Mouse (Mus musculus) small intestine, adult 2 months (tissue): Measurements from ENCODE around the gene Tada1. TPM values are rescaled to one million over a fixed set of nuclear protein-coding genes. Genes with fewer than 3 reads are reported as not detected.

Source experiments
- H3K27ac ChIP-seq: fragments of 200-500 bp; 2 replicates; pipeline ENCODE4 v1.5.1; 2012; ENCODE audit warnings: low read depth, low read length, control low read depth, inconsistent platforms; ENCODE audit not compliant: insufficient read depth
- H3K27me3 ChIP-seq: fragments of 200-500 bp; 2 replicates; pipeline ENCODE4 v1.6.1; 2012; ENCODE audit warnings: mild to moderate bottlenecking, moderate library complexity, low read length, inconsistent platforms; ENCODE audit not compliant: control insufficient read depth, insufficient read depth
- H3K36me3 ChIP-seq: fragments of 200-500 bp; 2 replicates; pipeline ENCODE4 v1.6.1; 2012; ENCODE audit warnings: mild to moderate bottlenecking, low read length, control low read depth, inconsistent platforms; ENCODE audit not compliant: control insufficient read depth, insufficient read depth
- H3K4me1 ChIP-seq: fragments of 200-500 bp; 2 replicates; pipeline ENCODE4 v1.6.1; 2012; ENCODE audit warnings: low read length, inconsistent platforms, mixed read lengths; ENCODE audit not compliant: control insufficient read depth, insufficient read depth, insufficient read length
- H3K4me3 ChIP-seq: fragments of 200-500 bp; 2 replicates; pipeline ENCODE4 v1.5.1; 2012; ENCODE audit warnings: low read depth, mild to moderate bottlenecking, control low read depth, inconsistent platforms, low read length, moderate library complexity
- CTCF ChIP-seq: fragments of 200-500 bp; IDR thresholded peaks from 2 replicates; pipeline ENCODE4 v1.5.1; 2012; ENCODE audit warnings: low read depth, mild to moderate bottlenecking, control low read depth, inconsistent platforms, low read length, moderate library complexity, mixed read lengths; ENCODE audit not compliant: insufficient replicate concordance, insufficient read length; ENCODE audit errors: extremely low read depth
- POLR2A ChIP-seq: fragments of 200-500 bp; IDR thresholded peaks from 2 replicates; pipeline ENCODE4 v1.6.1; 2012; ENCODE audit warnings: low read depth, mild to moderate bottlenecking, control low read depth, inconsistent platforms, low read length, moderate library complexity
- WGBS: fragments of 180-500 bp; shearing (Covaris S2); methylation state at CpG from one replicate; pipeline ENCODE4 v1.1.7; 2018; 5-methylcytosine and 5-hydroxymethylcytosine counted together
- polyA plus RNA-seq: library from polyadenylated mRNA; depleted of rRNA; stranded (reverse); fragments of >200 nt; gene quantifications from 2 replicates; pipeline ENCODE4 v1.2.3, GENCODE M21; 2012; rRNA removed

Gene Tada1
- 3.9 and 7.4 TPM in 2 replicates for polyA plus RNA-seq

DNA sequence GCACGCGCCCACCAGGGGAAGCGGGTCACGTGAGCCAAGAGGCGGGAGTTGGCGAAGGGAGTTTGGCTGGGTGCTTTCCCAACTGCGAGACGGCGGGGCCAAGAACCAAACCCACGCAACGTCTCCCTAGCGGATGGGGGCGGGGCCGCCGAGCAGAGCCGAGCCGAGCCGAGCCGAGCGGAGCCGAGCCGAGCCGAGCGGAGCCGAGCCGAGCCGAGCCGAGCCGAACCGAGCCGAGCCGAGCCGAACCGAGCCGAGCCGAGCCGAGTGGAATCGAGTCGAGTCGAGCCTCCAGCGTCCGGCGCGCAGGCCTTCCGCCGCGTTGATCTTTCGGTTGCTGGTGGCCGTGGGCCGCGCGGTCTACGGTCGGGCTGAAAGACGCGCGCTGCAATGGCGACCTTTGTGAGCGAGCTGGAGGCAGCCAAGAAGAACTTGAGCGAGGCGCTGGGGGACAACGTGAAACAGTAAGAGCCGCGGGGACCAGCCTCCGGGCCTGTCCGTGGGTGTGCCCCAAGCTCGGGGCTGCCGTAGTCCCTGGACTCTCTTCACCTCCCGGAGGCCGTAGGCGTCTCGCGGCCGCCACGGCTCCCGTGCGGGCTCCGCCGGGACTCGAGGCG lies at the start of gene Tada1:
Tada1 (plus strand) TSS at position 85 of the 617 bp plus-strand sequence.
- Histone ChIP-seq H3K27ac (peak within 1 kb of the TSS; percentile 73), H3K4me3 (peak within 1 kb of the TSS; percentile 79), H3K4me1 (peaks cover 2% of the 10 kb centered on the region; the same call in 1 of the 2 replicates), H3K36me3 (peaks cover 13% of the 10 kb centered on the region), H3K27me3 (no peaks in the 10 kb centered on the region)
- TF ChIP-seq POLR2A (peak; percentile 78; the same call in 1 of the 2 replicates), CTCF (no peak)
- WGBS = under 1% methylated on average over 81 of the region's 81 CpGs

- H3K36me3 ChIP-seq = no peaks in the 10 kb centered on the region
- H3K27ac ChIP-seq = no peak overlapping the region
- 60% methylated on average over 3 of the region's 3 CpGs for WGBS
- H3K4me1 ChIP-seq = no peaks in the 10 kb centered on the region
- H3K27me3 ChIP-seq = no peaks in the 10 kb centered on the region
- H3K4me3 ChIP-seq = no peak overlapping the region
- TF ChIP-seq CTCF (no peak), POLR2A (no peak)
These were observed 48.1 kb upstream of the Tada1 start for GRCm38 (mm10) chr1:166330752-166331151.

- TF ChIP-seq CTCF (no peak), POLR2A (no peak)
- no peaks in the 10 kb centered on the region for H3K27me3 ChIP-seq
- H3K27ac ChIP-seq = no peak overlapping the region
- WGBS = 77% methylated on average over 6 of the region's 6 CpGs
- H3K4me1 ChIP-seq = no peaks in the 10 kb centered on the region
- H3K36me3 ChIP-seq = no peaks in the 10 kb centered on the region
- no peak overlapping the region for H3K4me3 ChIP-seq
These were observed 39.8 kb upstream of the Tada1 start for GRCm38 (mm10) chr1:166339110-166339509.

GRCm38 (mm10) chr1:166342060-166342459 lies 36.8 kb upstream of the Tada1 start:
- Histone ChIP-seq H3K4me3 (no peak overlapping the region), H3K27ac (no peak overlapping the region), H3K36me3 (no peaks in the 10 kb centered on the region), H3K4me1 (no peaks in the 10 kb centered on the region), H3K27me3 (no peaks in the 10 kb centered on the region)
- WGBS = 69% methylated on average over 2 of the region's 2 CpGs
- TF ChIP-seq CTCF = no peak
- TF ChIP-seq POLR2A = no peak

- no peaks in the 10 kb centered on the region for H3K27me3 ChIP-seq
- no peak overlapping the region for H3K27ac ChIP-seq
- 72% methylated on average over 1 of the region's 1 CpGs for WGBS
- no peaks in the 10 kb centered on the region for H3K4me1 ChIP-seq
- no peaks in the 10 kb centered on the region for H3K36me3 ChIP-seq
- TF ChIP-seq POLR2A (no peak), CTCF (no peak)
- H3K4me3 ChIP-seq = no peak overlapping the region
These were observed 36.4 kb upstream of the Tada1 start for GRCm38 (mm10) chr1:166342539-166342938.

DNA sequence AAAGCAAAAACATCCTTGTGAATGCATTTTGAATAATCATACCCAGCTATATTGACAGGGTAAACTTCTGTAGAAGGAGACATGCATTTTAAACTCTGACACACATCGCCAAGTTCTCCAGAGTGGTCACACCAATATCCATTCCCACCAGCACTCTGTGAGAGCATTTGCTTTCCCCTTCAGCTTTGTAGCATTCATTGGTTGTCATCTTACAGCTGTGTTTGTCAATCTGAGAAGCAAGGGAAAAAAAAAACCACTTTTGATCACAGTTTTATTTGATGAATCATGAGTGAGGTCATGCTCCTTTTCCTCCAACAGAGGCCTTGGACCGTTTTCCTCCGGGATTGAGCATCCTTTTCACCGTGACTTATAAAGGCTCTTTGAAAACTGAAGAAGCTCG lies 35.3 kb upstream of the Tada1 start:
- Histone ChIP-seq H3K27me3 (no peaks in the 10 kb centered on the region), H3K4me3 (no peak overlapping the region), H3K27ac (no peak overlapping the region), H3K36me3 (no peaks in the 10 kb centered on the region), H3K4me1 (no peaks in the 10 kb centered on the region)
- 80% methylated on average over 5 of the region's 5 CpGs for WGBS
- TF ChIP-seq POLR2A (no peak), CTCF (no peak)

- Histone ChIP-seq H3K27me3 (no peaks in the 10 kb centered on the region), H3K27ac (no peak overlapping the region), H3K4me3 (no peak overlapping the region), H3K4me1 (no peaks in the 10 kb centered on the region), H3K36me3 (no peaks in the 10 kb centered on the region)
- TF ChIP-seq POLR2A = no peak
- no peak for TF ChIP-seq CTCF
- 80% methylated on average over 8 of the region's 8 CpGs for WGBS
These were observed 34.4 kb upstream of the Tada1 start for GRCm38 (mm10) chr1:166344300-166345077.
